Mouse (Mus musculus) ES-E14 (cell line): ENCODE results near the gene Zfp354c. TPM values are rescaled to one million over a fixed set of nuclear protein-coding genes. Genes with fewer than 3 reads are reported as not detected.
A peak's percentile ranks its signal among the peaks of the same experiment; 100 is the strongest.

Experiments used
- DNase-seq: peaks from one replicate; pipeline ENCODE4 v3.0.0-alpha.2; 2013; ENCODE audit warnings: low read depth, low spot score
- H3K27ac ChIP-seq: 2 replicates; pipeline ENCODE4 v1.5.1; 2012; ENCODE audit warnings: low read depth, mild to moderate bottlenecking, low read length, moderate library complexity, mixed read lengths; ENCODE audit not compliant: poor library complexity, insufficient read depth, severe bottlenecking
- H3K36me3 ChIP-seq: 2 replicates; pipeline ENCODE4 v1.6.1; 2012; ENCODE audit warnings: mild to moderate bottlenecking, low read length, moderate library complexity, mixed read lengths; ENCODE audit not compliant: control insufficient read depth, poor library complexity, insufficient read depth, severe bottlenecking
- H3K4me1 ChIP-seq, 2 experiments: fragments of 150-350 bp in 1 of 2; sonication (generic) in 1 of 2; 2 replicates each; pipeline ENCODE4 v1.6.1; 2012; ENCODE audit warnings: low read length in 2 of 2, mild to moderate bottlenecking in 1 of 2, mixed read lengths in 1 of 2; ENCODE audit not compliant: control insufficient read depth in 2 of 2, insufficient read depth in 2 of 2, poor library complexity in 1 of 2
- H3K4me3 ChIP-seq, 2 experiments: fragments of 150-350 bp in 1 of 2; sonication (generic) in 1 of 2; 2 replicates each; pipeline ENCODE4 v1.5.1; 2012; ENCODE audit warnings: low read length in 2 of 2, low read depth in 1 of 2, mild to moderate bottlenecking in 1 of 2, mixed read lengths in 1 of 2; ENCODE audit not compliant: insufficient read depth in 1 of 2, poor library complexity in 1 of 2, severe bottlenecking in 1 of 2
- H3K9ac ChIP-seq: 2 replicates; pipeline ENCODE4 v1.6.1; 2012; ENCODE audit warnings: low read depth, mild to moderate bottlenecking, low read length, mixed read lengths; ENCODE audit not compliant: poor library complexity, insufficient read depth, severe bottlenecking
- H3K9me3 ChIP-seq: fragments of 150-350 bp; sonication (generic); 2 replicates; pipeline ENCODE4 v1.6.1; 2012; ENCODE audit warnings: low read depth, mild to moderate bottlenecking, low read length; ENCODE audit not compliant: control insufficient read depth, insufficient read depth
- CHD2 ChIP-seq: IDR thresholded peaks from 2 replicates; pipeline ENCODE4 v1.6.1; 2014; ENCODE audit warnings: mild to moderate bottlenecking, low read depth, low read length, inconsistent platforms
- HCFC1 ChIP-seq: IDR thresholded peaks from 2 replicates; pipeline ENCODE4 v1.6.1; 2012; ENCODE audit warnings: low read length, inconsistent platforms, borderline replicate concordance; ENCODE audit not compliant: insufficient read depth
- MAFK ChIP-seq: IDR thresholded peaks from 2 replicates; pipeline ENCODE4 v1.6.1; 2014; ENCODE audit warnings: mild to moderate bottlenecking, low read depth, low read length, inconsistent platforms; ENCODE audit not compliant: insufficient read depth
- ZC3H11A ChIP-seq: IDR thresholded peaks from 2 replicates; pipeline ENCODE4 v1.6.1; 2012; ENCODE audit warnings: low read depth, mild to moderate bottlenecking, inconsistent platforms, low read length, borderline replicate concordance
- ZNF384 ChIP-seq: IDR thresholded peaks from 2 replicates; pipeline ENCODE4 v1.6.1; 2012; ENCODE audit warnings: low read depth, low read length, inconsistent platforms
- in situ Hi-C, 2 experiments: fragments of 600-800 bp; cut with MboI; formaldehyde crosslinking; loops; one replicate each; pipeline ENCODE4 v1.15.1; 2025; ENCODE audit warnings: low sequenced_read_pairs in 2 of 2, inconsistent platforms in 1 of 2; ENCODE audit not compliant: unreplicated experiment in 2 of 2
- total RNA-seq: library from RNA; depleted of rRNA; stranded (reverse); fragments of 300-350 nt; gene quantifications from 2 replicates; pipeline ENCODE4 v1.2.3, GENCODE M21; 2012; rRNA removed

The Zfp354c gene
- 11.0 and 13.0 TPM in 2 replicates for total RNA-seq

DNA sequence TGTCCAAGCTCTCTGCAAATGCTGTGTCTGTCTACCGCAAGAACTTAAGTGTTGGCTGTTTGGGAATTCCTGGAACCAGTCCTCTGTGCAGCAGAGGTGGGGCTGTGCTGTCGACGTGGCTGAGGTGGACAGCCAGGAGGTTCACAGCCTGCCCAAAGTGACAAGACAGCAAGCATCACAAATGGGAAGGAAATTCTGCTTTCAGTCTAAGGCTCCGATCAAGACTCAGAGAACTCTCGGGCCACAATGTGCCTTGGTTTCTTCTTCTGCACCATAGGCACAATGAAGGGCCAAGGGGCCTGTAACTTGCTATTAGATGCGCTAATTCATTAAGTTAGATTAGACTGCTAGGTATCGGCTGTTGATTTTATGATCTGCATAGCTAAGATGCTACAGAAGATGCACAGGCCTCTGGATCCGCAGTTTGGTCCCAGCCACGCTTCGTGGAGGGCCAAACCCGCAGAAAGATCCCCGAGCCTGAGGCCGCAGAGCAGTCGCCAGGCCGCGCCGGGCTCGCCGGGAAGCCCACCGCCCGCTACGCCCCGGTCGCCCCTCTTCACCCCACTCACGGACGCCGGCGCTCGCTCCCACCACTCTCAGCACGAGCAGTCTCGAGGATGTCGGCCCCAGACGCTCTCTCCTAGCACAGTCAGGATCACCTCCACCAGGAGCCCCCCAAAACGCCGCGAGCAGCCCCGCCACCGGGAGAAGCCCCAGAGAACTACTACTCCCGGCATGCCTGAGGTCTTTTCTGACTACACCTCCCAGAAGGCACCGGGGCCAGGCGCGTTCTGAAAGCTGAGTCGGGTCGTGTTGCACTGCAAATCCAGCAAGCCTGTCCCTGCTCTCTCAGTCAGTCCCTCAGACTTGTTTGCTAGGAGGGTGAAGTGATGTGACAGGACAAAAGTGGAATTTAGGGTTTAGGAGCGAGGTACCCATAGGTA lies at the start of gene Zfp354c:
Zfp354c (minus strand) TSS at position 715 of the 944 bp plus-strand sequence.
- Histone ChIP-seq H3K4me3 (peak within 1 kb of the TSS; percentile 93), H3K9me3 (no peaks in the 10 kb centered on the region), H3K36me3 (peaks cover 2% of the 10 kb centered on the region; the same call in 1 of the 2 replicates), H3K4me1 (peaks cover 0 to 3% of the 10 kb centered on the region in 2 experiments; a peak in 1 of 4 replicates), H3K9ac (peak within 1 kb of the TSS; percentile 95), H3K27ac (no peak within 1 kb of the TSS)
- TF ChIP-seq ZC3H11A, result no peak
- TF ChIP-seq ZNF384, result no peak
- no peak for TF ChIP-seq CHD2
- no peak for TF ChIP-seq MAFK
- peak; percentile 96 for TF ChIP-seq HCFC1
- in situ Hi-C loops, result no loop called here
- peak; percentile 72 for DNase-seq

DNA sequence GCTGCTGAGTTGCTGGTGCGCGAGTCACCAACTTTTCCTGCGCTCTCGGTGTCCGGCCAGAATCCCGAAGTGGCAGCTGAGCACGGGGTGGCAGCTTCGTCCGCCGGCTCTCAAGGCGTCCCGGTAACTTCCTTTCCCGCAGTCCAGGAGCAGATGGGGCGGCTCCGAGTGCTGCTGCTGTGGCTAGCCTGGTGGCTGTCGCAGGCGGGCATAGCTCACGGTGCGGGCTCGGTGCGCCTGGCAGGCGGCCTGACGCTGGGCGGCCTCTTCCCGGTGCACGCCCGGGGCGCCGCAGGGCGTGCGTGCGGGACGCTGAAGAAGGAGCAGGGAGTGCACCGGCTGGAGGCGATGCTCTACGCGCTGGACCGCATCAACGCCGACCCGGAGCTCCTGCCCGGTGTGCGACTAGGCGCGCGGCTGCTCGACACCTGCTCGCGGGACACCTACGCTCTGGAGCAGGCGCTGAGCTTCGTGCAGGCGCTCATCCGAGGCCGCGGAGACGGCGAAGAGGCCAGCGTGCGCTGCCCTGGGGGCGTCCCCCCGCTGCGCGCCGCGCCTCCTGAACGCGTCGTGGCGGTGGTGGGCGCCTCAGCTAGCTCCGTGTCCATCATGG lies 23.6 kb upstream of the Zfp354c start:
- Histone ChIP-seq H3K27ac (no peak overlapping the region), H3K36me3 (no peaks in the 10 kb centered on the region), H3K4me3 (peak overlapping the region; percentile 27 to 70), H3K9ac (peak overlapping the region; percentile 39; the same call in 1 of the 2 replicates), H3K9me3 (no peaks in the 10 kb centered on the region), H3K4me1 (peaks cover 2 to 19% of the 10 kb centered on the region in 2 experiments; a peak in 3 of 4 replicates)
- in situ Hi-C loops, result no loop called here
- TF ChIP-seq MAFK (no peak), HCFC1 (no peak), ZNF384 (no peak)
- no peak for DNase-seq

DNA sequence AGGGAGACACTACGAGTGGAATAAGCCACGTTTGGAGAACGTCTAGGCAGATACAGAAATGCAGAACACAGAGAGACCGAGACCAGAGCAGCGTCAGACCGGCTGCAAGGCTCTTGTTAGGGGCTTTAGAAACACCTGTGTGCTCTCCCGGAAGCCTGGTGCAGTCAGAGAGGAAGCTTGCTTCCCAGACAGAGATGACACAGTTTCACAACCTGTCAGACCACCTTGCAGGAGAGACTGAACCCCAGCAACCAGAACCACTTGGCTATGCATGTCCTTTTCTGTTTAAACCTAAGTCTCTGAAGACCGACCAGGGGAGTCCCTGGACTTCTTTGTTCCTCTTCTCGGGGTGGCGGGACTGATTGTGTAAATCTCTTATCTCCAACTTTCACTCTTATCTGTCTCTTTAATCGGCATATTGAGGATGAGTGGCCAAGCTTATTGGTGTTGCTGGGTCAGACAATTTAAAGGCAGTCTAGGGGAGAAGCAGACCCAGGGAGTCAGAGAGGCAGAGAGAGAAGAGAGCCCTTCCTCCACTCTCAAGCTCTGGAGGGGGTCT lies 22.7 kb upstream of the Zfp354c start, which contains the start of gene Grm6:
Grm6 (plus strand) TSS at position 509 of the 559 bp plus-strand sequence.
- TF ChIP-seq ZNF384, result no peak
- no peak for TF ChIP-seq HCFC1
- no peak for TF ChIP-seq MAFK
- TF ChIP-seq CHD2, result no peak
- no peak for TF ChIP-seq ZC3H11A
- Histone ChIP-seq H3K27ac (no peak within 1 kb of the TSS), H3K9ac (peak within 1 kb of the TSS; percentile 39; the same call in 1 of the 2 replicates), H3K9me3 (no peaks in the 10 kb centered on the region), H3K4me3 (peak within 1 kb of the TSS; percentile 27 to 70), H3K36me3 (no peaks in the 10 kb centered on the region), H3K4me1 (peaks cover 2 to 19% of the 10 kb centered on the region in 2 experiments; a peak in 3 of 4 replicates)
- in situ Hi-C loops, result no loop called here
- no peak for DNase-seq

DNA sequence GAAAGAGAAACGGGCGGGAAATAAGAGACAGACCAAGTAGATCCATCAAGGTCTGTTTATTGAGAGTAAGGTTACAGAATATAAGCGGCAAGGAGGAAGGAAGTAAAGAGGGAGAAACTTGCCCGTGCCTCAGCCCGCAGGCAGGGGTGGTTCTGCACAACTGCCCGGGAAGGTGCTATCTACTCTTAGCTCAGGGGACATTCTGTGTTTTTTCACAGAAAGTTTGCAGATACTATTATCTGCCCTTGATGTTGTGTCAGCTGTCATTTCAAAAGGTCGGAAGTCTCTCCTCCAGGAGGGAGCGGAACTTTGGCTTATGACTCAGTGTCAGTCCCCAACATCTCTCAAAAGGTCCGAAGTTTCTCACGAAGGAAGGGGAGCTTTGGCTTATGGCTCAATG lies 21.8 kb upstream of the Zfp354c start:
- no peak overlapping the region for H3K4me3 ChIP-seq
- H3K4me1 ChIP-seq, result peaks cover 2 to 19% of the 10 kb centered on the region in 2 experiments; a peak in 3 of 4 replicates
- H3K9ac ChIP-seq, result no peak overlapping the region
- H3K27ac ChIP-seq, result no peak overlapping the region
- H3K9me3 ChIP-seq, result no peaks in the 10 kb centered on the region
- DNase-seq, result no peak
- in situ Hi-C loops, result no loop called here
- TF ChIP-seq MAFK, result no peak
- TF ChIP-seq CHD2, result no peak
- no peak for TF ChIP-seq ZNF384
- no peak for TF ChIP-seq ZC3H11A
- TF ChIP-seq HCFC1, result no peak
- H3K36me3 ChIP-seq, result no peaks in the 10 kb centered on the region
